Mouse (Mus musculus) splenic B cell, adult 2 months (primary cell): ENCODE data around the gene Aldh3b2.

Experiments
- DNase-seq: peaks from one replicate; pipeline ENCODE4 v3.0.0-alpha.2; 2011; ENCODE audit warnings: low read depth, low spot score
- H3K27me3 ChIP-seq: 2 replicates; pipeline ENCODE4 v1.6.1; 2012; ENCODE audit warnings: mild to moderate bottlenecking, low read length, moderate library complexity, mixed read lengths; ENCODE audit not compliant: control insufficient read depth, poor library complexity, insufficient read depth, severe bottlenecking
- H3K36me3 ChIP-seq: 2 replicates; pipeline ENCODE4 v1.6.1; 2012; ENCODE audit warnings: mild to moderate bottlenecking, low read length, moderate library complexity, mixed read lengths; ENCODE audit not compliant: control insufficient read depth, poor library complexity, insufficient read depth, severe bottlenecking

Aldh3b2 gene

GRCm38 (mm10) chr19:3972229-3972628, at the start of gene Aldh3b2:
Gene Aldh3b2, plus strand, starts transcription at chr19:3972328.
- no peaks in the 10 kb centered on the region for H3K36me3 ChIP-seq
- no peaks in the 10 kb centered on the region for H3K27me3 ChIP-seq
- DNase-seq, result no peak

- peak; percentile 56 for DNase-seq
- no peaks in the 10 kb centered on the region for H3K36me3 ChIP-seq
- no peaks in the 10 kb centered on the region for H3K27me3 ChIP-seq
Observed at GRCm38 (mm10) chr19:3922661-3923371, 49.3 kb upstream of the Aldh3b2 start.

DNA sequence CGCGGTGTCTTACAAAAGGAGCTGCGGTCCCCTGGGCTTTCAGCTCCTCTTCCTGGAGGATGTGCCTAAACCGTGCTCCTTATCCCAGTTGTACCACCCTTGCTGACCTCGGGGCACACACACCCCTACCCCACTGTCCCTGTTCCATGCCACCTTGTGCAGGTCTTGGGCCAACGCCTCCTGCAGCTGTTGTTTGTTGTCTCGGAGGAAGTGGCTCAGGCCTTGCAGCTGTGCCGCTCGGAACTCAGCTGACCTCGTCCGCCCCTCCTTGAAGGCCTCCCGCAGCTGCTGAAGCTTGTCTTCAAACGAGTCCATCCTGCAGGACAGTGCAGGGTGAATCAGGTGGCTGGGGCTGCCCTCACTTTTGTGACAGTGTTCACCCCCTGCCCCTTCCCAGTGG, 48.5 kb upstream of the Aldh3b2 start:
- peak; percentile 61 for DNase-seq
- Histone ChIP-seq H3K36me3 (no peaks in the 10 kb centered on the region), H3K27me3 (no peaks in the 10 kb centered on the region)

GRCm38 (mm10) chr19:3924190-3924589, 47.9 kb upstream of the Aldh3b2 start:
- no peaks in the 10 kb centered on the region for H3K36me3 ChIP-seq
- no peaks in the 10 kb centered on the region for H3K27me3 ChIP-seq
- DNase-seq, result no peak

GRCm38 (mm10) chr19:3924868-3925267, 47.3 kb upstream of the Aldh3b2 start:
- Histone ChIP-seq H3K36me3 (no peaks in the 10 kb centered on the region), H3K27me3 (no peaks in the 10 kb centered on the region)
- no peak for DNase-seq

- Histone ChIP-seq H3K27me3 (no peaks in the 10 kb centered on the region), H3K36me3 (no peaks in the 10 kb centered on the region)
- DNase-seq, result no peak
Observed at GRCm38 (mm10) chr19:3925859-3926258, 46.3 kb upstream of the Aldh3b2 start.

DNA sequence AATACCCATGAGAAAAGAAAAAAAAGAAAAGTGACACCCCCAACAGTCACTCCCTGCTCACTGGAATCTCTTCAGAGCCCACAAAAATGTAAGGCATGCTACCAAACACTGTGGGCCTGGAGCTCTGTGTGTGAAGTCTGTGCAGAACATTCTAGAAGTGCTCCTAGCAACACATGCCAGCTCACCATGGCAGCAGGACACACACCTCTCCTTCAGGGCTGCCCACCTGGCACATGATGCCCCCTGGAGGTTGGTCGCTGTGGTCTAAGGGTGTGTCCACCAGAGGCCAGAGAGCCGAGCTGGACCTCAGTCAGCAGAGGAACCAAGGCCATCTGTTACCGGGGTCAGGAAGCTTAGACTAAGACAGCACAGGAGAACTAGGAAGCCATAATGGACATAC, 45.8 kb upstream of the Aldh3b2 start:
- DNase-seq, result no peak
- H3K27me3 ChIP-seq, result no peaks in the 10 kb centered on the region
- no peaks in the 10 kb centered on the region for H3K36me3 ChIP-seq

GRCm38 (mm10) chr19:3926685-3927084, 45.4 kb upstream of the Aldh3b2 start:
- no peaks in the 10 kb centered on the region for H3K36me3 ChIP-seq
- no peaks in the 10 kb centered on the region for H3K27me3 ChIP-seq
- no peak for DNase-seq

DNA sequence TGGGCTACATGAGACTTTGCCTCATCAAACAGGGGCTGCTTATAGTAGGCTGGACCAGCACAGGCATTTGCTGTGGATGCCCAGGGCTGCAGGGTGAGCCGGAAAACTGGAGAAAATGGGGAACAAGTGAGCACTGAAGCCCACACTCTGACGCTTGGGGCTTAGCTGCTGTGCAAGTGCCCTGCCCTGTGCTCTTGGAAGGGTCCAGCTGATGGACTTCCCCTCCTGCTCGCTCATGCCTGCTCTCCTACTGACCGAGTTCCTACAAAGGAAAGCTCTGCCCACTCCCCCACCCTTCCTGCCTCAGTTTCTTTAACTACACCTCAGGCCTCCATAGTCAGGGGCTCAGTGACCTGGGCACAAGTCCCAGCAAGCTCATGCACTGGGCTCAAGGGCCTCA, 44.1 kb upstream of the Aldh3b2 start:
- H3K36me3 ChIP-seq, result no peaks in the 10 kb centered on the region

GRCm38 (mm10) chr19:3928779-3929178, 43.3 kb upstream of the Aldh3b2 start:
- DNase-seq, result no peak
- no peaks in the 10 kb centered on the region for H3K36me3 ChIP-seq
- H3K27me3 ChIP-seq, result no peaks in the 10 kb centered on the region

More for the DNA sequence above, 44.1 kb upstream of the Aldh3b2 start:
- no peak for DNase-seq
- H3K27me3 ChIP-seq, result no peaks in the 10 kb centered on the region

DNA sequence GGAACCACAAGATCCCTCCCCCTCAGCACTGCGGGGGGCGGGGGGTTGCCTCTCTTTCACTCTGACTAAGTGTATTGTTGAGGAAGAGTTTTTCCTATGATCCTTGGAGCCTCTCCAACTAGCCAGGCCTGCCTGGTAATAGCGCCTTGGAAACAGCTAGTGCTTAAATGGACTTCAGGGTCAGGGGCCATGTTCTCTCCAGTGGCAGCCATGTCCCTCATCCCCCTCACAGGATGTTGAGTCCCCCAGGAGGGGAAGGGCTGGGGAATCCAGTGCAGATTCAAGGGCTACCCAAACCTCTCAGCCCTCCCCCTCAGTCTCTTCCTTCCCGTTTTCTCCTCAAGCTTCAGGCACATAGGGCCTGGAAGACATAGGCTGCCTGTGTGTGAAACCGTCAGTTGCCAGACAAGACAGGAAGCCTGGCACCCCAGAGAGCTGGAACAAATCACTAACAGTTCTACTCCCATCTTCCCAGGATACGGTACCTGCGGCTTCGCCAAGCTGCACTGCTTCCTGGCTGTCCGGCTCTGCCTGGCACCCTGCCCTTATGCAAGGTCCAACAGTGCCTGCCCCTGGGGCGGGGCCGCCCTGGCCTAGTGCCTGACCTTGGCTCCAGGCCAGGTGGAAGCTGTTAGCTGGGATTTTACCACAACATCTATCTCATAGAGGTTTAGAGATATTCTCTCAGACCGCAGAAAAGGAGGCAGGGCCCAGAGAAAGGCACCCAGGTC, 42.8 kb upstream of the Aldh3b2 start, which contains the start of gene Aldh3b1:
Aldh3b1 (minus strand) TSS at position 598 of the 731 bp plus-strand sequence.
- DNase-seq, result no peak

DNA sequence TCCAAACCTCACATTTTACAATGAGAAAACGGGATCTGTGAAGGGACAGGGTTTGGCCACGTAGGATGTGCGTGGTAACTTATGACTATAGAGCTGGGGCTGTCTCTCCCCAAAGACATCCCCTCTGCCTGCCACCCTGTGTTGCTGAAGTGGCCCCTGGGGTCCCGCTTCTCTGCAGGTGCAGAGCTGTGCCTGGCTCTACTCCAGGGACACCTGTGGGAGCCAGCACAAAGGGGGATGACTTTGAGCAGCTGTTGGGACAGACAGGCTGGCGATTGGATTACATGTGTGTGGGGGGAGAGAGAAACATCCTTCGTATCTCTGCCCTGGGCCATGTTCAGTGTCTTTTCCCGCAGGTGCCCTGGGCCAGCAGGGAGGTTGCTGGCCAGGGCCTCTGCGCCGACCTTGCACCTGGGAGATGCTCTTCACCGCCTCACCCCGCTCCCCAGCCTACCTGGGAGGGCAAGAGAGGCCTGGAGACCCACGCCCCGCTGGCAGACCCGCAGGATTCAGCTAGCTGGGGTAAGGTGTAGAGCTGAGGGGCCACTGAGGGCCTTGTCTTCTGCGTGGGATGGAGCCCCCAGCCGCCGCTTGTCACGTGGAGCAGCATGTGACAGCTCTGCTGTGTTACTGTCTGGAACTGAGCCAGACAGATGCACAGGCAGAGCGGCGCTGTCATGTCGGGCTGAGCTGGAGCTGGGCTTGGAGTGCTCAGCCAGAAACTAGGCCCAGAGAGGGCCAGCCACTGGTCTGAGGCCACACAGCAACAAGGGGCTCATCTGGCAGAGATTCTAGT, 41.7 kb upstream of the Aldh3b2 start:
- peak; percentile 68 for DNase-seq

More for the DNA sequence above, 42.8 kb upstream of the Aldh3b2 start, which contains the start of gene Aldh3b1:
- no peaks in the 10 kb centered on the region for H3K27me3 ChIP-seq
- H3K36me3 ChIP-seq, result no peaks in the 10 kb centered on the region

DNA sequence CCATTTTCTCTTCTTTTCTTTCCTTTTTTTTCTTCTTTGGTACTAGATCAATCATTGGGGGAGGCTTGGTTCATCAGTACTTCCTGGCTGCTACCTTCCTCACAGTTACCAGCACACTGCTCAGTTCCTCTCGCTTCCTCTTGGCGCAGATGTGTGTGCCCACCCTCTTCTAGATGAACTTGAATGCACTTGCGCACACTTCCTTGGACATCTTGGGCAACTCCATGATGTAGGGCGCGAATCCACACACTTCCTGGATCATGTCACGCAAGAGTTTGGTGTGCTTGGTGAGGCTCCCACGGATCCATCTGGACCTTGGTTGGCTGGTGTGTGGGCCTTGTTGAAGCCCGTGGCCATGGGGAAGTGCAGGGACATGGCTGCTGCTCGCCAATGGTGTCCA, 40.4 kb upstream of the Aldh3b2 start:
- Histone ChIP-seq H3K27me3 (no peaks in the 10 kb centered on the region), H3K36me3 (no peaks in the 10 kb centered on the region)
- DNase-seq, result peak; percentile 68

More for the DNA sequence above, 41.7 kb upstream of the Aldh3b2 start:
- no peaks in the 10 kb centered on the region for H3K27me3 ChIP-seq
- H3K36me3 ChIP-seq, result no peaks in the 10 kb centered on the region

GRCm38 (mm10) chr19:3935032-3935895, 36.9 kb upstream of the Aldh3b2 start, which contains the start of gene Unc93b1:
Gene Unc93b1, plus strand, starts transcription at chr19:3935186.
- Histone ChIP-seq H3K36me3 (no peaks in the 10 kb centered on the region; the same call in 1 of the 2 replicates), H3K27me3 (no peaks in the 10 kb centered on the region)
- peak; percentile 84 for DNase-seq
